Mouse (Mus musculus) adrenal gland, adult (tissue): ENCODE data around the gene Olfr770.
"Not testable (repeated sequence)": the region's sequence is repeated elsewhere in the genome, so short reads cannot be mapped to it uniquely, and the experiment has no call there.

Experiments used
- DNase-seq, 2 experiments: peaks; one replicate each; pipeline ENCODE4 v3.0.0; 2022 to 2023; ENCODE audit warnings: low spot score in 1 of 2; ENCODE audit not compliant: inconsistent age in 2 of 2

The Olfr770 gene

DNA sequence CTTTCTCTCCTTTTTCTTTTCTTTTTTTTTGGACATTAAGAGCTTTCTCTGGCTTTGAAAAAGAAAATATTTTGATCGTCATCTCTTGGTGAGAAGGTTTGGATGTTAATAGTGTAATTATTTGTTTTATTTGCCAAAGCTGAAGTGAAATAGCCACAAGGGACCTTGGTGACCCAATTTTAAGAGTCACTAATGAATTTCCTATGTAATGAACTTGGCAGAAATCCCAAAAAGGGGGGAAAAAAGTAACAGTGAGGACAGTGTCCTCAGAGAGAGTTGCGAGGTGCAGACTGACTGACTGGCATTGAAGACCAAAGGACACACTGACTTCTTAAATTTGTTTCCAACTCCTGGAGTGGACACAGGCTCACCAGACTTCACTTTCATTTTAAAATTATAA, at the start of gene Olfr770:
TSS of gene Olfr770 (minus strand) at position 101 of the 400 bp plus-strand sequence.
- no peak for DNase-seq

- not testable (repeated sequence) for DNase-seq
Observed at GRCm38 (mm10) chr10:129187319-129187718, 48.5 kb upstream of the Olfr770 start, which contains the start of gene Olfr773. Gene Olfr773 (minus strand): TSS chr10:129187419.

- not testable (repeated sequence) for DNase-seq
Observed at GRCm38 (mm10) chr10:129177821-129178220, 39.0 kb upstream of the Olfr770 start, which contains the start of gene Olfr772. Gene Olfr772 (minus strand): TSS chr10:129177921.

DNA sequence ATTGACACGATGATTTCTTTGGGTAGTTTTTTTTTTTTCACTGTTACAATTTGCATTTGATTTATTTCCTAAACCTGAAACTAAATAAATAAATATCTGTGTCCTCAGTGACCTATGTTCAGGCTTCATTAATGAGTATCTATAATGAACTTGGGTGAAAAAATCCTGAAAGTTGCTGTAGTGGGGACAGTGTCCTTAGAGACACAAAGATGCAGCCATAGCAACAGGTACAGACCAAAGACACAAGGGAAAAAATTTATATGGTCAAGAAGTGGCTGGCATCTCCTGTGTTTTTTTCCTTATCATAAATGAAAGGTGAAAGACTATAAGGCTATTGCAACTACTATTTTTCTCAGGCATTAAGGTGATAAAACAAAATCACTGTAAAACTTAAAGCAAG, 25.9 kb upstream of the Olfr770 start, which contains the start of gene Olfr771:
TSS of gene Olfr771 (minus strand) at position 101 of the 400 bp plus-strand sequence.
- no peak for DNase-seq

DNA sequence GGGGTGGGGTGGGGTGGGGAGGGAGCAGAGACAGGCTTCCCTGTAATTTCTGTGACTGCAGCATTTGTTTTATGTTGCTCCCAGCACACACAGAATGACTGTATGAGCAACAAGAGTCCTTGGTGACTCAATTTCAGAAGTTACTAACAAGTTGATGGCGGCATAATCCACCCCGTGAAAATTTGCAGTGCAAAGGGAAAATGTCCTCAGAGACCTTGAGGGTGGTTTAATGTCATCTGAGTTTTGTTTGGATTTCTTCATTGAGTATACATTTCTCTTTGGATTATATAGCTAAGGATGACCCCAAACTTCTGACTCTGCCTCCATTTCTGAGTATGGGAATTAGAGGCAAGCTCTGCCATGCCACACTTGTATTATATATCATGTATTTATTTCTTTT, 21.0 kb downstream of the Olfr770 start, which contains the start of gene Olfr769:
TSS of gene Olfr769 (minus strand) at position 101 of the 400 bp plus-strand sequence.
- DNase-seq = peak; percentile 13 to 58

GRCm38 (mm10) chr10:129115146-129115545, 23.7 kb downstream of the Olfr770 start:
- no peak for DNase-seq

- DNase-seq = no peak
Observed at GRCm38 (mm10) chr10:129101231-129101630, 37.6 kb downstream of the Olfr770 start.

DNA sequence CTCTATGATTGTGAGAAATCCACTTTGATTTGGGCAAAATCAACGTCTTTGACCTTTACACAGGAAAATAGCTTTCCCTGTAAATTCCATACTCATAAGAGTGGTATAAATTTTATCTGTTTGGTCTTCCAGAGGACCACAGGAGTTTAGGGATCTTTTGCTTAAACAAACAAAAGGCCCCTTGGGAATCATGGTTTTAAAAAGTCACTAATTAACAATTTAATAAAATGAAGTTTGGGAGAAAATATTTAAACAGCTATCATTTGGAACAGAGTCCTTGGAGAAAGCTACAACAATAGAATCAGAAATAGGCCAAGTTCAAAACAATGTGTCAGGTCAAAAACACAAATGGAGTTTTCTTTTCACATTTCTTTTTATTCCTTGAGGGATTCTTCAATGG, 39.5 kb downstream of the Olfr770 start, which contains the start of gene Olfr768:
TSS of gene Olfr768 (minus strand) at position 101 of the 400 bp plus-strand sequence.
- no peak for DNase-seq

DNA sequence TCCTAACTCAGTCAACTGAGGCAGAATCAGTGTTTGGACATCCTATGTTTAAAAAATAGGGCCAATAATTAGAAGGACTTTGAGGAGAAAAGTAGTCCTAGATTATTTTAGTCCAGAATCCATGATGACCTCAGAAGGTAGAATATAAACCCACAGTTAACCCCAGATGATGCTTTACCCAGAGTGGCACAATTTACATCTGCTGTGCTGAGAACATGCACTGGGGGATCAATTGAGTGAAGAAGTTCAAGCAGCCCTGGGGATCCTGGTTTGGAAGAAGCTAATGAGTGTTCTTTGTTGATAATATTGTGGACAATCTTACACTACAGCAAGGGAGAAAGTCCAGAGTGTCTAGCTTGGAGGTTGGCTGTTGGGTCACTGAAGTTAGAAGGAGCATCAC, 56.0 kb downstream of the Olfr770 start, which contains the start of gene Olfr767:
TSS of gene Olfr767 (minus strand) at position 101 of the 400 bp plus-strand sequence.
- DNase-seq = not testable (repeated sequence)
